Mouse (Mus musculus): Measurements from ENCODE around the gene Zswim1. TPM values are rescaled to one million over a fixed set of nuclear protein-coding genes. Genes with fewer than 3 reads are reported as not detected.

The Zswim1 gene
- total and polyA plus RNA-seq, 3 experiments, result 8.2 to 17.4 TPM; not detected in 1

GRCm38 (mm10) chr2:164827146-164827850 is 4.8 kb downstream of the Zswim1 start:
- H3K36me3 ChIP-seq (ENCODE audit: control insufficient read depth in 1 of 2, insufficient read depth in 2 of 2, low read length in 2 of 2), result peaks cover 0 to 19% of the 10 kb centered on the region in 2 experiments; a peak in 2 of 4 replicates
- DNase-seq (ENCODE audit: low read depth, low spot score), result peak; percentile 79
- peaks cover 2 to 24% of the 10 kb centered on the region in 2 experiments; a peak in 3 of 4 replicates for H3K4me1 ChIP-seq (ENCODE audit: control insufficient read depth in 1 of 2, insufficient read depth in 2 of 2, low read length in 2 of 2)
- H3K27ac ChIP-seq (ENCODE audit: control insufficient read depth, low read depth, low read length), result peak overlapping the region; percentile 72
- peaks cover 4% of the 10 kb centered on the region for H3K79me2 ChIP-seq (ENCODE audit: control insufficient read depth, insufficient read depth, low read length, poor library complexity)
- H3K27me3 ChIP-seq (ENCODE audit: control insufficient read depth in 1 of 2, insufficient read depth in 2 of 2, low read length in 2 of 2), result no peaks in the 10 kb centered on the region
- H3K9ac ChIP-seq (ENCODE audit: control insufficient read depth, low read depth, low read length, poor library complexity, severe bottlenecking), result peak overlapping the region; percentile 38
- H3K9me3 ChIP-seq (replicated peaks; ENCODE audit: insufficient read depth, low read length), result no peaks in the 10 kb centered on the region
- no peak overlapping the region for H3K4me3 ChIP-seq (ENCODE audit: control insufficient read depth in 1 of 2, insufficient read depth in 1 of 2, low read depth in 2 of 2, low read length in 2 of 2)
- TF ChIP-seq POLR2A (IDR thresholded peaks at IDR 0.05; ENCODE audit: control insufficient read depth in 1 of 2, insufficient read depth in 1 of 2, low read depth in 1 of 2, low read length in 2 of 2, poor library complexity in 1 of 2) (peak in 1 of 2 experiments; percentile 24; a peak in 1 of 4 replicates), CHD1 (IDR thresholded peaks at IDR 0.05; ENCODE audit: low read depth, low read length) (no peak), NRF1 (IDR thresholded peaks at IDR 0.05; ENCODE audit: insufficient read depth, low read depth, low read length, poor library complexity, severe bottlenecking) (no peak), TCF12 (IDR thresholded peaks at IDR 0.05; ENCODE audit: low read depth, low read length) (peak; percentile 42; the same call in 1 of the 2 replicates), MYB (IDR thresholded peaks at IDR 0.05; ENCODE audit: low read depth, low read length) (no peak), ZC3H11A (IDR thresholded peaks at IDR 0.05; ENCODE audit: low read depth, low read length) (no peak), ETS1 (IDR thresholded peaks at IDR 0.05; ENCODE audit: low read depth, low read length) (peak; percentile 75), MYC (IDR thresholded peaks at IDR 0.05; ENCODE audit: low read depth, low read length) (0 out of 2 replicates have a peak, but pooled peaks have one; percentile 46), SMC3 (IDR thresholded peaks at IDR 0.05; ENCODE audit: low read depth, low read length) (no peak), GATA1 (IDR thresholded peaks at IDR 0.05; ENCODE audit: low read depth, low read length) (peak; percentile 56), NELFE (IDR thresholded peaks at IDR 0.05; ENCODE audit: low read depth, low read length) (no peak), TAL1 (IDR thresholded peaks at IDR 0.05; ENCODE audit: low read length) (no peak), MXI1 (IDR thresholded peaks at IDR 0.05; ENCODE audit: low read depth, low read length) (0 out of 2 replicates have a peak, but pooled peaks have one; percentile 47), EP300 (IDR thresholded peaks at IDR 0.05; ENCODE audit: low read depth in 1 of 2, low read length in 2 of 2) (peak in 1 of 2 experiments; percentile 53; a peak in 2 of 4 replicates), TBP (IDR thresholded peaks at IDR 0.05; ENCODE audit: low read depth, low read length) (0 out of 2 replicates have a peak, but pooled peaks have one; percentile 51), MEF2A (IDR thresholded peaks at IDR 0.05; ENCODE audit: extremely low read depth, insufficient replicate concordance, low read depth, low read length, poor library complexity, severe bottlenecking) (no peak), MAFK (IDR thresholded peaks at IDR 0.05; ENCODE audit: borderline replicate concordance, low read depth, low read length) (no peak), GABPA (IDR thresholded peaks at IDR 0.05; ENCODE audit: low read depth, low read length) (no peak), SIN3A (IDR thresholded peaks at IDR 0.05; ENCODE audit: low read length) (peak; percentile 80)

- no peaks in the 10 kb centered on the region for H3K27me3 ChIP-seq (ENCODE audit: control insufficient read depth in 1 of 2, insufficient read depth in 2 of 2, low read length in 2 of 2)
- H3K36me3 ChIP-seq (ENCODE audit: control insufficient read depth in 1 of 2, insufficient read depth in 2 of 2, low read length in 2 of 2), result peaks cover 0 to 17% of the 10 kb centered on the region in 2 experiments; a peak in 2 of 4 replicates
- no peak for DNase-seq (ENCODE audit: low read depth, low spot score)
- no peaks in the 10 kb centered on the region for H3K9me3 ChIP-seq (replicated peaks; ENCODE audit: insufficient read depth, low read length)
- H3K79me2 ChIP-seq (ENCODE audit: control insufficient read depth, insufficient read depth, low read length, poor library complexity), result peaks cover 9% of the 10 kb centered on the region
- H3K27ac ChIP-seq (ENCODE audit: control insufficient read depth, low read depth, low read length), result peak within 1 kb of the TSS; percentile 72
- peaks cover 2 to 22% of the 10 kb centered on the region in 2 experiments; a peak in 3 of 4 replicates for H3K4me1 ChIP-seq (ENCODE audit: control insufficient read depth in 1 of 2, insufficient read depth in 2 of 2, low read length in 2 of 2)
- H3K4me3 ChIP-seq (ENCODE audit: control insufficient read depth in 1 of 2, insufficient read depth in 1 of 2, low read depth in 2 of 2, low read length in 2 of 2), result no peak within 1 kb of the TSS
- TF ChIP-seq UBTF (IDR thresholded peaks at IDR 0.05; ENCODE audit: borderline replicate concordance, insufficient read depth, low read depth, low read length) (no peak), CHD1 (IDR thresholded peaks at IDR 0.05; ENCODE audit: low read depth, low read length) (no peak), GABPA (IDR thresholded peaks at IDR 0.05; ENCODE audit: low read depth, low read length) (no peak), GATA1 (IDR thresholded peaks at IDR 0.05; ENCODE audit: low read depth, low read length) (no peak), JUND (IDR thresholded peaks at IDR 0.05; ENCODE audit: low read depth, low read length) (no peak), CHD2 (IDR thresholded peaks at IDR 0.05; ENCODE audit: low read length) (no peak), NELFE (IDR thresholded peaks at IDR 0.05; ENCODE audit: low read depth, low read length) (no peak), ELF1 (IDR thresholded peaks at IDR 0.05; ENCODE audit: low read depth, low read length) (no peak), POLR2AphosphoS2 (IDR thresholded peaks at IDR 0.05; ENCODE audit: low read length) (no peak), BHLHE40 (IDR thresholded peaks at IDR 0.05; ENCODE audit: borderline replicate concordance, low read depth, low read length) (no peak), MAX (IDR thresholded peaks at IDR 0.05; ENCODE audit: low read length) (no peak), E2F4 (IDR thresholded peaks at IDR 0.05; ENCODE audit: borderline replicate concordance, low read depth, low read length) (no peak), CTCF (IDR thresholded peaks at IDR 0.05 in 2 of 3, conservative IDR thresholded peaks at IDR 0.05 in 1 of 3; ENCODE audit: control insufficient read depth in 1 of 3, insufficient read depth in 1 of 3, low read depth in 2 of 3, low read length in 3 of 3, poor library complexity in 1 of 3, severe bottlenecking in 1 of 3) (no peak), ZMIZ1 (IDR thresholded peaks at IDR 0.05; ENCODE audit: low read depth, low read length) (no peak), NRF1 (IDR thresholded peaks at IDR 0.05; ENCODE audit: insufficient read depth, low read depth, low read length, poor library complexity, severe bottlenecking) (no peak)
- H3K9ac ChIP-seq (ENCODE audit: control insufficient read depth, low read depth, low read length, poor library complexity, severe bottlenecking), result peak within 1 kb of the TSS; percentile 38
These were observed 6.0 kb downstream of the Zswim1 start, which contains the start of gene Spata25 for GRCm38 (mm10) chr2:164828437-164828836. Spata25 (minus strand) TSS chr2:164828537.
